Mouse (Mus musculus) C2C12 (cell line): ENCODE data around the gene Tmcc3.

Experiments used
- CTCF ChIP-seq: IDR thresholded peaks from one replicate; pipeline ENCODE4 v1.5.1; 2011; ENCODE audit not compliant: control insufficient read depth, insufficient read depth, insufficient read length
- MYOD1 ChIP-seq: IDR thresholded peaks from one replicate; pipeline ENCODE4 v1.6.1; 2011; ENCODE audit warnings: low read depth; ENCODE audit not compliant: control insufficient read depth, insufficient read length
- MYOG ChIP-seq: IDR thresholded peaks from one replicate; pipeline ENCODE4 v1.6.1; 2011; ENCODE audit not compliant: control insufficient read depth, insufficient read length; ENCODE audit errors: extremely low read depth

- TF ChIP-seq CTCF (no peak), MYOG (no peak), MYOD1 (no peak)
Measured at GRCm38 (mm10) chr10:94465646-94466045, 153.9 kb downstream of the Tmcc3 start.
